Mouse (Mus musculus): ENCODE results near the gene Cpa4. TPM values are rescaled to one million over a fixed set of nuclear protein-coding genes. Genes with fewer than 3 reads are reported as not detected.

Cpa4 gene
- polyA plus RNA-seq, 1 experiment from 2014 or later = not detected

DNA sequence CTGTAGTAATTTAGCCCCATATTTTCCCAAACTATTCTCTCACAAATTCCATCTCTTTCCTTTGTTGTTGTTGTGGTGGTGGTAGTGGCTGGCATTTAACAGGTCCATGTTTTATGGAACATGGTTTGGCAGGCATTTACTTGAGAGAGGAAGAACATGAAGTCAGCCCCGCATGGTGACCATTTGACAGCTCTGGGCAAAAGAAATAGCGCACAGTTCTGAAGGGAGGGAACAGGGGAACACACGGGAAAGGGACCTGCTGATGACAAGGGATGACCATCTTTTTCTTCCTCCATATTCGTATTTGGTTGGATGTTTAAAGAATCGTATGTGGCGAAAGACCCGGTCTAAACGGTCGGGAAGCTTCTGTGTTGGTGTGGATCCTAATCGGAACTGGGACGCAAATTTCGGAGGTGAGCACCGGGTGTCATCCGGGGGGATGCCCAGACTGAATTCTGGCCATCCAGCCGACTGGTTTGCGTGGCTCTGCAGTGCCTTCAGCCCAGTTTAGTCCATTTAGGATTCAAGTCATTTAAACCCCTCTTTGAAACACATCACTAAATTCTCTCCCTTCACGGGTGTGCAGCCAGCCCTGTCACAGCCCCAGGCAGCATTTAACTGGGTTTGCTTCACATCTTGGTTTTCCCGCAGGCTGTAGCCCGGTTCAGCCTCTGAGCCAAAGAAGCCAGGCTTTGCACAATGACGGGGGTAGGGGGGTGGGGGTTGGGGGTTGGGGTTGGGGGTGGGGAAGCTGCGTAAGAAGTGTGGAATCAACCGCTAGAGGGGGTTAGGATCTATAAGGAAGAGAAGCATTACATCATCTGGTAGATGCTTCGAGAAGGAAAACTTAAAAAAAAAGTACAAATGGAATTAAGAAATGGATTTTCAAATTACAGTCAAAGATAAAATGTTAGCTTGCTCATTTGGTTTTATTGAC is 16.3 kb upstream of the Cpa4 start:
- no peak for DNase-seq (ENCODE audit: low spot score)

DNA sequence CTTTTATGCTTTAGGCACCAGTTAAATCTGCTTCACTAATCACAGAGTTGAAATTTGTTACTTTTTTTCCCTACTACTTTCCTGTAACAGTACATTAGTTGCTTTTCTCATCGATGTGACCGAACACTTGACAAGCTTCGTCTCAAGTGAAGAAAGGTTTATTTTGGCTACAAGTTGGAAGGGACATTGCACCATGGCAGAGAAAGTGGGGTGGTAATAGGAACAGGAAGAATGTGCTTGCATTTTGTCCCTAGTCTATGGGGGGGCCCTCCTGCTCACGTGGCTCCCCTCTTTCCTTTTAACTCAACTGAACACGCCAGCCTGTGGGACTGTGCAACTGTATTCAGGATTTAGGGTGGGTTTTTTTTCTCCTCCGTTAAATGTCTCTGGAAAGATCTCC is 15.5 kb upstream of the Cpa4 start:
- DNase-seq (ENCODE audit: low spot score) = no peak

DNA sequence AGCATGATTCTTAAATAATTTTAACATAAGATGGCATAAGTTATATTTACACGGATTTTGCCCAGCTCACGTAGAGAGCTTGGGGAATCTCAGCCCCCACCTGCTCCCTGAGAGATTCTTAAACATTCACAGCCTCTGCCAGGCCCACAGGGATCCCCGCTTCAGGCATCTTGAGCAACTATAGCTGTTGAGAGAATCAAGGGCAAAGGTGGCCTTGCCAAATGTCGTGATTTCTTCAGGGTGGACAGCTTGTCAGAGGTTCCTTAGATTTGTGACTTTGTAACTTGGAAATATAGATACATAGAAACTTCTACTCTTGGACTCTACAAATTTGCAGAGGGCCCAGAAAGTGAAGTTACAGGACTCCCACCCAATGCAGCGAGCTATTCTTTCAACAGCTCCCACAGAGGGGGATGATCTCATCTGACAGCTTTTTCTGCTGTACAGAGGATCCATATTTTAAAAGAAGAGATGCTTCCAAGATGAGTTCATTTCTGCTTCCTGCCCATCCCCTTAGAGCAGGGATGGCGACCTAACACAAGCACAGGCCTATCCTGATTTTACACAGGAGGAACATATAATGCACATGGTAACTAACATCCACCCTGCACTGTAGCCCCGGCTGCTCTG is 14.7 kb upstream of the Cpa4 start:
- DNase-seq (ENCODE audit: low spot score) = no peak

DNA sequence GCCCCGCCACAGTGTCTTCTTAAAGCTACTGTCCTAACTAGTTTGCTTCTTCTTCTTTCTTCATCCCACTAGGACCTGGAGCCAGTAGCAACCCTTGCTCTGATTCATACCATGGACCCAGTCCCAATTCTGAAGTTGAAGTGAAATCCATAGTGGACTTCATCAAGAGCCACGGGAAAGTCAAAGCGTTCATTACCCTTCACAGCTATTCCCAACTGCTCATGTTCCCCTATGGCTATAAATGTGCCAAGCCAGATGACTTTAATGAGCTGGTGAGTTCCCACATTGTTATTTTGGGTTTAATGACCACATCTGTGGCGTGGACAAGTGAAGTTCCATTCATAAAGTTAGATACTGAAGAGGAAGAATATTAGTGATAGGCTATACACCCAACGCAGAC is 14.1 kb upstream of the Cpa4 start:
- no peak for DNase-seq (ENCODE audit: low spot score)

DNA sequence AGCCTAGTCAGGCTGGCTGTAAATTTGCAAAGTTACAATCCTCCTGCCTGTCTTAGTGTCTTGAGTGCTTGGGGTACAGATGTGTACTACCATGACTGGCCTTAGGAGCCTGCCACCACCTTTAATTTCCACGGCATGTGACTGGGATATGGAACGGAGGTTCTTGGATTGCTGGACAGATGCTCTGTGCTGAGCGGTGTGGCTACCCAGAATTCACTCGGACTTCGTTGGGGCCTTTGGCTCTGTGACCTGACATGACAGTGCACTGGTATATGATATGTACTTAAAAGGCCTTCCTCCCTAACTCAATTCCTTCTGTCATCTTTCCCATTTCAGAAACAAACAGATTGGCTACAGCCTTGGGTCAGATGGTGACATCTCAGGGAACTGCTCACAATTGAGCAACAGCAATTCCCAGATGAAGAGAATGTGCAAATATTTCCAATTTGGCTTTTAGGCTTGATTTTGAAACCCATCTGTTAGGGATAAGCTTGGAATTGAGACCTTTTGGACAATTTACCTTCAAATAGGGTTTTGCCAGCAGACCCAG is 13.5 kb upstream of the Cpa4 start:
- no peak for DNase-seq (ENCODE audit: low spot score)

DNA sequence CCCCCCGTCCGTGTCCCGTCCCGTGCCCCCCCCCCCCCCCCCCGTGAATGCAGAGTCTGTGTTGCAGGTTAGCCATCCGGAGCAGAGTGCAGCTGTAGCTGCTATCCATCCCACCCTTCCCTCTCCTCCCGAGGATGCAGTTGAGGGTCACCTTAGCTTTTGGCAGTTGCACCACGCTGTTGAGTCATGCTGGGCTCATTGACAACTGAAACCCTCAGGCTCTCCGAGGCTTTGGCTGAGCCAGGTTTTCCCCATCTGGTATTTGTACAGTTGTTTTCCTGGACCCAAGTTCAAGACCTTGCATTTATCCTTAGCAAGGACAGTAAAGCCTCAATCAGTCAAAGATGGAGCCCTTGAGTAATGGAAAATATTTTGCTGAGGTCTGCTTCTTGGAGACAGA is 12.1 kb upstream of the Cpa4 start:
- DNase-seq (ENCODE audit: low spot score) = no peak

DNA sequence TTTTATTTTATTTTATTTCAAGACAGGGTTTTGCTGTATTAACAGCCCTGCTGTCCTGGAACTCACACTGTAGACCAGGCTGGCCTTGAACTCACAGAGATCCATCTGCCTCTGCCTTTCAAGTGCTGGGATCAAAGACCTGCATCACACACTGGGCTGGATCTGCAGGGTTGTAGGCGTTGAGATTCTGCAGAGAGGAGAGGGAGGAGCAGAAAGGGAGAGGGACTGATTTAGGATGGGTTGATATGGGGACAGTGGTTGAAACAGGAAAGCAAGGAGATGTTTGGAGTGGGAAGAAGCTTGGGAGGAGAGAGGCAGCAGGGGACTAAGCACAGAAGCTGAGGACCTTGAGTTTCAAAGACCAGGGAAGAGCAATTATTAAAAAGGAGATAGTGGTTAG is 8.4 kb upstream of the Cpa4 start:
- DNase-seq (ENCODE audit: low spot score) = no peak

DNA sequence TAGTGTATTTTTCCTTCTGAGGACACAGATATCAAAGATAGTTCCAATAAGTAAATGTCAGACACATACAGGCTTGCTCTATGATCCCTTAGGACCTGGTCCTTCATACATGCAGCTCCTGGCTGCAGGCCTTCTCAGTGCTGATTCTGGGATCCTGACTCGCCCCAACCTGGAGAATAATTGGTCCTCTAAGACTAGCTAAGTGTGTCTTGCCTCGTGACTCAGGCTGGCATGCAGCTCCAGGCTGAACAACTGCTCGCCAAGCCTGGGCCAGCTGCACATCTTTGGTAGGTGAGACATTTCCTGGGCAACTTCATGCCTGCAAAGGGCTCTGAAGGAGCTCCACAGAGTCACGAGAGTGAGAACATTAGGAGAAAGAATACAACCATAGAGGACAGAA is 6.0 kb upstream of the Cpa4 start:
- no peak for DNase-seq (ENCODE audit: low spot score)

DNA sequence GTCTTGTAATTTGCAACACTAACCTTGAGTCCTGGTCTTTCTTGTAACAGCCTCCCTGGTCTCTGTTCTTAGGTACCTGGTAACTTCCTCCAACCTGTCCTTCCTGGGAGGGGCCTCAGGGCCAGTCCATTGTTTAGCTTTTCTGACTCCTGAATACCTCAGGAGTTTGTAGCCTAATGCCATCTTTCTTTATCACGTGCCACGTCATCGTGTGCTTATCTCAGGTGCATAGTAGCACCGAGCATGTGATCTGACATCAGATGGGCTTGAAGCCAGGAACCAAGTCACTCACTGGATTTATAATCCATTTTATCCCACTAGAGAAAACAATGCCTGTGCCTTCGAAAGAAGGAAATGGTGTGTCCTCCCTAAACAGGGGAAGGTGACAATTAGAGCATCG is 4.6 kb upstream of the Cpa4 start:
- no peak for DNase-seq (ENCODE audit: low spot score)

DNA sequence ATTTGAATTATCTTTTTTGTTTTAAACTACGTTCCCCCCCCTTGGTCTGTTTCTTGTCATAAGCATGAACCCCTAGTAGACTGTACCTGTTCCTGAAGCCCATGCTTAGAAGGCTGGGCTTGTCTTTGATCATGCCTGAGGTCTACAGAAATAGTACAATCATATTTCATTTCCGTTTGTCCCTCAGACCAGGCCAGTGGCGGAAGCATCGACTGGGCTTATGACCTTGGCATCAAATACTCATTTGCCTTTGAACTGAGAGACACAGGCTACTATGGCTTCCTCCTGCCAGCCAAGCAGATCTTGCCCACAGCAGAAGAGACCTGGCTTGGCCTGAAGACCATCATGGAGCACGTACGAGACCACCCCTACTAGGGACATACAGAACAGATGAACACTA is 4.1 kb upstream of the Cpa4 start:
- DNase-seq (ENCODE audit: low spot score) = no peak

DNA sequence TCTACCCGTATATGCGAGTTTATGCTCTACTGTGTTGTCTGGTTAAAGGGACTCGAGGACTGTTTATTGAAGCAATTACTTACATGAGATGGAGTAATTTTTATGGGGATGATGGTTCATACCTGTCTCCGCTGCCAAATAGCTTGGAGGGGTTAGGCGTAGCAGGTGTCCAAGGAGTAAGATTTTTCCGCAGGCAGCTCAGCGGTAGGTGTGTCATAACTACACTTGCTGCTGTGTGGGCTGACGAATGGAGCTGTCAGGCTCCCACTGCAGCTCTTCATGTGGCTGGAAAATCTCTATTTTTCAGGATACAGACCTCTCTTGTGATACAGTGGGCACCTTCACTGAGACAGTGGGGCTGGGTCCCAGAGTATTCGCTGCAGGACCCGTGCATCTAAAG is 1.2 kb downstream of the Cpa4 start:
- no peak for DNase-seq (ENCODE audit: low spot score)

DNA sequence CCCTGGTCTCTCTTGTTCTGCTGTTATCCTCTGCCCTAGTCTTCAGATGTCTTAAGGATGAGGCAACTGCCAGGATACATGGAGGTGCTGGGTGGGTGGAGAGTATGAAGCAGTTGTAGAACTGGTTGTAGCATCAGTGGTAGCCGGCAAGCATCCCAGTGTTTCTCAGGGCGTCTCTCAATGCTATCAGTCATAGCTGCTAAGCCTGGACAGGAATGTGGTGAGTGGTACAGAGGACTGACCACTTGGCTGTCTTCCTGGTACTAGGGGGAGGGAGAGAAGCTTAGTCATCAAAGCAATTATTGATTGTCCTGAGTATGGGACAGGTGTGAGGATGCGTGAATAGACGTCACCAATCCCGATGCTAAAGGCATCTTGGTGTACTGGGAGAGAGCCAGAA is 1.8 kb downstream of the Cpa4 start:
- DNase-seq (ENCODE audit: low spot score) = no peak

DNA sequence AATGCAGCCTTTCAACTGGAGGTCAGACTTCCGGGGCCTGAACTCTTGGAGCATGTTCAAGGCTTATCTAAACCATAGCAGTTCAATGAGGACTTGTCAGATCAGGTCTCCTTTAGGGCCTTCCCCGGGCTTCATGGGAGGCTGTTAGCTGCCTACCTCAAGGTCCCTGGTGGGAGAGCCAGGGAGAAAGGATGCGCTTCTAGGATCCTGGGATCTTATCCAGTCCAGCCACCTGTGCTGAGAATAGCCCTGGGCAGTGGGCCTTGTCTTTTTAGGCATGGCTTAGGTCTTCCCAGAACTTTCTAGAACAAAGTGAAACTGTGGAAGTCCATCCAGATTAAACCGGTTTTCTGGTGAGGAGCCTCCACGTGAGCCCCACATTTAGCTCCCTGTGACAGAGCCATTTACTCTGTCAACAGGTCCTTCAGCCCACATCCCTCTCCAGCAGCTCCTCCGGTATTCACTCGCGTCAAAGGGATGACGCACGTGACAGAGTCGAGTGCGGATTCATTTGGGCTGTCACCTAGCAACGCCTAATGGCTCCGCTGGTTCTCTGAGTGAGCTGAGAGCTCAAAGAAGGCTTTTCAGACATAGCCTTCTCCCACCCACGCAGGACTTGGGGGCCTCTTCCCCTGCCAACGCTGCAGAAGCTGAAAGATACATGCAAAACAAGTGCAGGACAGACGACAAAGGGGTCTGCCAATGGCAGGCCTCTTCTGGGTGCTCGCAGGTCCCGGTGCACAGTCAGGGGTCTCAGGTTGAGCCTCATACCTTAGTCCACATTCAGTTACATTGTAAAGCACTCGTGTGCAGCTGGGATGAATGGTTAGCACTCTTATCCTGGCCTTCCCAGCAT is 4.5 kb downstream of the Cpa4 start:
- no peak for DNase-seq (ENCODE audit: low spot score)

DNA sequence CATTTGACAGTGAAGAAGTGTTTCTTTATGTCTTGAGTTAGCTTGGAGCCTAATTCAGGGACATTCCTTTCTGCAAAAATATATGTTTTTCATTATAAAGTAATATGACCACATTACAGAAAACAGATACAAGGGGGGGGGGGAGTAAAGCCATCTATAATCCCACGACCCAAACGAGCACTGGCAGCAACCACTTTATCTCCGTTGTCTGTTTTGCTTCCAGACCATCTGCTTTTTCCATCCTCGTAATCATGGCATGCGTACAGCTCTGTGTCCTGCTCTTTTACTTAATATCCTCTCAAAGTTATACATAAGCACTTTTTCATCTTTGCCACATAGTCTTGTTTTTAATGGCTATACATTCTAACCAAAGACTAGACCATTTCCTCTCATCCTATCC is 5.2 kb downstream of the Cpa4 start:
- no peak for DNase-seq (ENCODE audit: low spot score)

DNA sequence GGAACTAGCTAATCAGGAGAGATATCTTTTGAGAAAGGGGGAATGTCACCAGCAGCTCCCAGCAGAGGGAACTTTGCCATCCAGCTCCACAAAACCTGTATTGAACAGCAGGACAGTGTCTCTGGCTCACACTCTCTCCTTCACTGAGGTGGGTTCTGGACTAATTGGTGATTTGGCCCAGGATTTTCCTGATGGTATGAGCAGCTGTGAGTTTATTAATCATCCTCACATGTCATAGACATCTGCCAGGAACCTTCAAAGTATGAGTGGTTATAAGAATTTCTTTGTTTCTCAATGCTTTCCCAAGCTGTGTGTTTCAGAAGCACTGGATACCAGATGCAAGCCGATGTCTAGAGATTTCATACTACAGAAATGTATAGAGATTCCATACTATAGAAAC is 6.8 kb downstream of the Cpa4 start:
- no peak for DNase-seq (ENCODE audit: low spot score)

DNA sequence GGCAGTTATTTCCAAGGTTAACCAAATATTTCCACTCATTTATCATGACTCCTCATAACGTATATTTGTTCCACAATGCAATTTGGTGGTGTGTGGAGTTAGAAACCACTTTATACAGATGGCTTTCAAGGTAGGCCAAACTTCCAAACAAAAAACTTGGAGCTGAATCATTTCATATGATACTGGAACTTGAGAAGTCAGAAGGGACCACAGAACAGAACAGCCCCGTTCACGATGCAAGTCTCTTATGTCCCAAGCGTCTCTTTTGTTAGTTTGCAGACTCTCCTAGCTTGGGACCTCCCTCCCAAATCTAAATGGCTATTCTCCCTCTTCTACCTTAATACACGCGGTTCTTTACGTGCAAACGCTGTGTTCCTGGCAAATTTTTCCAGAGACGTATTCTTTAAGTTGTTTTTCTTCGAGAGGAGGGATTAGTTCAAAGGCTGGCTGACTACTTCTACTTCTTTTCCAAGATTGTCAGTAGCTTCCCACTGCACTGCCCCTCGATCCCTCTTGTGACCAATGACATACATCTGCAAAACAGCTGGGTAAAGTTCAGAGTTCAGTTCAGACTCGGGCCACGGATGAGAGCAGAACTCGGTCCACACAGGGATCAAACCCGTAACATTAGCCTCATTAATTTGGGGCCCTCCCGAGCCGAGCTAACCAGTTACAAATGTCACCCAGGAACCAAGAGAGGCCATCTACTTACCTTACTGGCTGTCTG is 8.5 kb downstream of the Cpa4 start:
- DNase-seq (ENCODE audit: low spot score) = no peak

DNA sequence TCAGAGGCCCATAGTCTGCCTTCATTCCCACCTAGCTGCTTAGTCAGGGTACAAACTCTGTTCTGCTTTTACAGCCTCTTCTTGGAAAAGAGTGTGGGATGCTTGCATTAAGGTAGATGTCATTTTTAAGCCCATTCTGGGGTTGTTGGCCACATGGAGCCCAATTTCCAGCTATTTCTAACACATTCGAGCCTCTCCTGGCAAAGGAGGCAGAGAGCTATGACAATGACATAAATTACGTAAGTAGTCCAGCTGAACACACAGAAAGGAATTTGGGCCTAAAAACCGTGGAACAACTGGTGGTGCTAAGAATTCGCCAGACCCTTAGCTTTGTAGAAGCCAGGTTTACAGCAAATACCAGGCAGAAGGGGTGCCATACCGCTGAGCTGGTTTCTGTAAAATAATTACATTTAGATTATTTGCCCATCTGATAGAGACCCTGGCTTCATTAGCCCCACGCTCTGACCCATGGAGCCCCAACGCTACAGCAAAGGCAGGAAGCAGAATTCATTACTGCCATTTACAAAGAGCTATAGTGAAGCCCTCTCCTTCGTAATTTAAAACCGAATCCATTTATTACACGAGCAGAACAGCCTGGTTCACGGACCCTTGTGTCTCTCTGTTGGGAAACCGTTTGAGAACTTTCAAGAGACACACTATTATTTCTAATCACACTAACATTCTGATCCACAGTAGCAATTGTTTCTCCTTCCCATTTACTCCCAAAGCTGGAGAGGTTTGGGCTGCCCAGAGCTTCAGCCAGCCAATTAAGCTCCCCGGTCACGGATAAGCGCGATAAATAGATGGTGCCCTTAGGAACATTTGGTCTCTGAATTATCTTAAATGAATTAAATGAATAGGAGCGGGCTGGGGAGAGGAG is 12.0 kb downstream of the Cpa4 start:
- no peak for DNase-seq (ENCODE audit: low spot score)

DNA sequence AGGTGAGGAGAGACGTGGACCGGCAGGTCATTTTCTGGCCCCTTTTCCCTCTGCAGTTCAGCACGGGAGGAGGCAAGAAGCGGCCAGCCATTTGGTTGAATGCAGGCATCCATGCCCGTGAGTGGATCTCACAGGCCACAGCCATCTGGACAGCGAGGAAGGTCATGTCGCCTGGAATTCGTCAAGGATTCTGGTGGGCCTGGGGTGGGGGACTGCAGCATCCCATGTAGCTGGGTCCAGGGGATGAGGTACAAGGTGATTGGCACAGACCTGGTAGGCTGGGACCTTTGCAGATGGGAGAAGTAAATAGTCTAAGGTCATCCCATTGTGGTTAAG is 12.6 kb downstream of the Cpa4 start:
- no peak for DNase-seq (ENCODE audit: low spot score)

DNA sequence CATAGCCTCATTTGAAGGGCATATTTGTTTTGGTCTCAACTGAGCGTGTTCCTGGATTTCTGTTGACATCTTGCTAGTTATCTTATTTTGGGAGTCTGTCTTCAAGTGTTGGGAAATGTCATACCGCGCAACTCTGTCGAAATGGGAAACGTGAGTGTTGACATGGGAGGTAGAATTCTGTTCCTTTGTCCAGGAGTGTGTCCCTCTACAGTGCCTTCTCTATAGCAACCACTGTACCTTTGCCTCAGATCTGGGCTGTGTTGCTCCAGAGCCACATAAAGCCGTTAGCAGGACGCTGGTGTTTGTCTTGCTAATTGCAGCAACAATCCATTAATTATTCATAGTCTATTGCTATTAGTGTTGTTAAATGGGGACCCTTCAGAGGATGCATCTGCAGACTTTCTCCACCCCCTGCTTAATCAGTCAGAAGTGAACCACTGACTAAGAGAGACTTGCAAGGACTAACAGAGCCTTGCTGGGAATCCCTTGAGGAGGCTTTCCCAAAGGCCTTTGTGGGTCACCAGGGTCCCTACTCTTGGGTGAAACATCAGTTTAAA is 18.8 kb downstream of the Cpa4 start:
- no peak for DNase-seq (ENCODE audit: low spot score)

DNA sequence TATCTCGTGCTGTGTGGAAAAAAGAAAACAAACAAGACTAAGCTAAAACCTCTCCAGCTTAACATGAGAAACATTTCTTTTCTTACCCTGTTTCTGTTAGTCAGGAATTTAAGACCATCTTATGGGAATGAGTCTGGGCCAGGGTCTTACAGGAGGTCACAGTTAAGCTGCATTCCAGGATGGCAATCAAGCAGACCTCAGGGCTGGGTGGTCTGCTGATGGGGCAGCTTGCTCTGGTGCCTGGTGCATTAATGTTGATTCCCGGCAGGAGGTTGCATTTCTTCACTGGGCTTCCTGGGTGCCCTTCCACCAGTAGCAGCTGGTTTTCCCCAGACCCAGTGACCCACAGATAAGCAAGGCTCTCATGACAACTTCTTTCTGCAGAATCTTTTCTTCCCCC is 21.6 kb downstream of the Cpa4 start:
- no peak for DNase-seq (ENCODE audit: low spot score)

All from thymus, postnatal 0 days (tissue).